Mouse (Mus musculus) intestine, embryonic 14.5 days (tissue): ENCODE results near the gene Gm3250. TPM values are rescaled to one million over a fixed set of nuclear protein-coding genes. Genes with fewer than 3 reads are reported as not detected.
"Not testable (repeated sequence)": the region's sequence is repeated elsewhere in the genome, so short reads cannot be mapped to it uniquely, and the experiment has no call there.

ENCODE experiments used
- ATAC-seq: fragments of 200-750 bp; cut with Nextera tagmentation; replicated peaks from 2 replicates; pipeline ENCODE4 v1.8.0; 2017; ENCODE audit warnings: low read depth, moderate number of reproducible peaks, moderate TSS enrichment, moderate library complexity; ENCODE audit not compliant: low FRiP score, low TSS enrichment
- DNase-seq: peaks from one replicate; pipeline ENCODE4 v3.0.0-alpha.2; 2018; ENCODE audit warnings: low spot score
- H3K27ac ChIP-seq: fragments of 300-500 bp; sonication (generic); 2 replicates; pipeline ENCODE4 v1.5.1; 2014; ENCODE audit warnings: low read depth, mild to moderate bottlenecking, control low read depth
- H3K27me3 ChIP-seq: fragments of 300-500 bp; sonication (generic); replicated peaks from 2 replicates; pipeline ENCODE4 v1.6.1; 2014; ENCODE audit warnings: low read length, control low read depth; ENCODE audit not compliant: control insufficient read depth, insufficient read depth
- H3K36me3 ChIP-seq: fragments of 300-500 bp; sonication (generic); 2 replicates; pipeline ENCODE4 v1.6.1; 2014; ENCODE audit warnings: low read length, control low read depth; ENCODE audit not compliant: control insufficient read depth, insufficient read depth
- H3K4me1 ChIP-seq: fragments of 300-500 bp; sonication (generic); replicated peaks from 2 replicates; pipeline ENCODE4 v1.6.1; 2014; ENCODE audit warnings: low read length, control low read depth, mixed read lengths; ENCODE audit not compliant: control insufficient read depth, insufficient read depth
- H3K4me2 ChIP-seq: fragments of 300-500 bp; sonication (generic); 2 replicates; pipeline ENCODE4 v1.6.1; 2014; ENCODE audit warnings: low read length
- H3K4me3 ChIP-seq: fragments of 300-500 bp; sonication (generic); 2 replicates; pipeline ENCODE4 v1.5.1; 2014; ENCODE audit warnings: low read depth, low read length, control low read depth, mixed read lengths
- H3K9ac ChIP-seq: fragments of 300-500 bp; sonication (generic); 2 replicates; pipeline ENCODE4 v1.6.1; 2014; ENCODE audit warnings: mild to moderate bottlenecking, low read length
- H3K9me3 ChIP-seq: fragments of 300-500 bp; sonication (generic); 2 replicates; pipeline ENCODE4 v1.6.1; 2016; ENCODE audit warnings: low read length, control low read depth; ENCODE audit not compliant: control insufficient read depth
- WGBS: fragments of 180-500 bp; shearing (Covaris S2); extraction: QIAGEN DNeasy Blood & Tissue Kit; methylation state at CpG from one replicate; pipeline ENCODE4 v1.1.7; 2014; 5-methylcytosine and 5-hydroxymethylcytosine counted together
- polyA plus RNA-seq: library from polyadenylated mRNA; unstranded; fragments of >200 nt; fragmentation: Nextera tagmentation; extraction: Ambion mirVana; gene quantifications from 2 replicates; pipeline ENCODE4 v1.2.1, GENCODE M21; 2014

Gene Gm3250
- polyA plus RNA-seq, 1 experiment from 2014 or later, result not detected

- WGBS, result 46% methylated on average over 3 of the region's 3 CpGs
- ATAC-seq, H3K4me3 ChIP-seq, H3K9me3 ChIP-seq, H3K36me3 ChIP-seq, DNase-seq, H3K4me1 ChIP-seq, H3K27me3 ChIP-seq, H3K4me2 ChIP-seq, H3K27ac ChIP-seq, H3K9ac ChIP-seq: not testable (repeated sequence)
Measured at GRCm38 (mm10) chr10:77798164-77798920, 16.0 kb upstream of the Gm3250 start.

- H3K27ac ChIP-seq, result no peak overlapping the region
- WGBS, result 24% methylated on average over 3 of the region's 3 CpGs
- ATAC-seq (no peak), DNase-seq (no peak)
- no peak overlapping the region for H3K9ac ChIP-seq
- no peak overlapping the region for H3K4me2 ChIP-seq
- no peaks in the 10 kb centered on the region for H3K4me1 ChIP-seq
- no peak overlapping the region for H3K4me3 ChIP-seq
- H3K36me3 ChIP-seq, result no peaks in the 10 kb centered on the region
- H3K9me3 ChIP-seq, result no peaks in the 10 kb centered on the region
- H3K27me3 ChIP-seq, result no peaks in the 10 kb centered on the region
Measured at GRCm38 (mm10) chr10:77797677-77798076, 15.3 kb upstream of the Gm3250 start.

GRCm38 (mm10) chr10:77794976-77795375 is 12.6 kb upstream of the Gm3250 start, which contains the start of gene Gm9639:
Gene Gm9639, minus strand, starts transcription at chr10:77795076.
- WGBS, result 57% methylated on average over 2 of the region's 2 CpGs
- no peak for ATAC-seq
- H3K9ac ChIP-seq, result no peak within 1 kb of the TSS

GRCm38 (mm10) chr10:77788621-77789020 is 6.3 kb upstream of the Gm3250 start:
- Histone ChIP-seq H3K36me3 (no peaks in the 10 kb centered on the region), H3K4me2 (no peak overlapping the region), H3K4me1 (no peaks in the 10 kb centered on the region), H3K9me3 (no peaks in the 10 kb centered on the region), H3K4me3 (no peak overlapping the region), H3K27me3 (no peaks in the 10 kb centered on the region), H3K27ac (no peak overlapping the region), H3K9ac (no peak overlapping the region)
- 81% methylated on average over 2 of the region's 2 CpGs for WGBS
- DNase-seq (no peak), ATAC-seq (no peak)

More at GRCm38 (mm10) chr10:77794976-77795375, 12.6 kb upstream of the Gm3250 start, which contains the start of gene Gm9639:
- Histone ChIP-seq H3K27me3 (no peaks in the 10 kb centered on the region), H3K4me3 (no peak within 1 kb of the TSS), H3K36me3 (no peaks in the 10 kb centered on the region), H3K9me3 (no peaks in the 10 kb centered on the region), H3K4me1 (no peaks in the 10 kb centered on the region), H3K27ac (no peak within 1 kb of the TSS), H3K4me2 (no peak within 1 kb of the TSS)
- no peak for DNase-seq

- H3K9ac ChIP-seq, DNase-seq, ATAC-seq, H3K4me3 ChIP-seq, H3K4me2 ChIP-seq, H3K36me3 ChIP-seq, H3K4me1 ChIP-seq, H3K27ac ChIP-seq, H3K9me3 ChIP-seq, H3K27me3 ChIP-seq: not testable (repeated sequence)
- no CpG with 5 or more reads among the region's 1 CpGs for WGBS
Measured at GRCm38 (mm10) chr10:77787876-77788275, 5.5 kb upstream of the Gm3250 start, which contains the start of gene Gm7137. Gene Gm7137, minus strand, starts transcription at chr10:77788200.

- ATAC-seq, H3K4me3 ChIP-seq, H3K4me2 ChIP-seq, H3K27me3 ChIP-seq, H3K4me1 ChIP-seq, H3K9me3 ChIP-seq, H3K9ac ChIP-seq, DNase-seq, H3K36me3 ChIP-seq, H3K27ac ChIP-seq: not testable (repeated sequence)
- 95% methylated on average over 1 of the region's 3 CpGs for WGBS
Measured at GRCm38 (mm10) chr10:77783396-77783795, 1.1 kb upstream of the Gm3250 start.

GRCm38 (mm10) chr10:77776844-77777243 is 5.5 kb downstream of the Gm3250 start, which contains the start of gene Gm7138:
Gene Gm7138, minus strand, starts transcription at chr10:77776944.
- H3K9me3 ChIP-seq, H3K36me3 ChIP-seq, H3K9ac ChIP-seq, H3K4me1 ChIP-seq, H3K27ac ChIP-seq, DNase-seq, ATAC-seq, H3K27me3 ChIP-seq, H3K4me3 ChIP-seq, H3K4me2 ChIP-seq: not testable (repeated sequence)
- 58% methylated on average over 1 of the region's 1 CpGs for WGBS

- not testable (repeated sequence) for ATAC-seq, DNase-seq, H3K27ac ChIP-seq, H3K36me3 ChIP-seq, H3K4me1 ChIP-seq, H3K4me3 ChIP-seq, H3K9ac ChIP-seq, H3K27me3 ChIP-seq, H3K4me2 ChIP-seq, H3K9me3 ChIP-seq
- 90% methylated on average over 1 of the region's 3 CpGs for WGBS
Measured at GRCm38 (mm10) chr10:77772142-77772541, 10.2 kb downstream of the Gm3250 start.

GRCm38 (mm10) chr10:77771225-77771624 is 11.1 kb downstream of the Gm3250 start, which contains the start of gene Gm3238:
Gene Gm3238, minus strand, starts transcription at chr10:77771325.
- DNase-seq, H3K27me3 ChIP-seq, H3K4me1 ChIP-seq, H3K9me3 ChIP-seq, H3K36me3 ChIP-seq, H3K27ac ChIP-seq, H3K4me3 ChIP-seq, H3K4me2 ChIP-seq, ATAC-seq, H3K9ac ChIP-seq: not testable (repeated sequence)
- WGBS, result 75% methylated on average over 1 of the region's 1 CpGs
